Mouse (Mus musculus) CD4-positive, CD25-positive, alpha-beta regulatory T cell, adult 4 months (primary cell): ENCODE measurements around the gene Slc45a3. TPM values are rescaled to one million over a fixed set of nuclear protein-coding genes. Genes with fewer than 3 reads are reported as not detected.

Source experiments
- ATAC-seq: one replicate; pipeline ENCODE4 v1.8.0; 2017
- polyA plus RNA-seq, 2 experiments: library from polyadenylated mRNA; unstranded; fragments of 100-300 nt; shearing (Covaris generic); gene quantifications; one replicate each; pipeline ENCODE4 v1.2.1; 2017

The Slc45a3 gene
- polyA plus RNA-seq, 2 experiments from 2014 or later = 0.26 to 0.49 TPM

GRCm38 (mm10) chr1:131965818-131966217, 3.1 kb downstream of the Slc45a3 start:
- no peak for ATAC-seq

GRCm38 (mm10) chr1:131967336-131967735, 4.6 kb downstream of the Slc45a3 start:
- no peak for ATAC-seq

GRCm38 (mm10) chr1:131968556-131968955, 5.8 kb downstream of the Slc45a3 start:
- ATAC-seq = no peak

- no peak for ATAC-seq
These were observed 6.2 kb downstream of the Slc45a3 start for GRCm38 (mm10) chr1:131968983-131969382.

GRCm38 (mm10) chr1:131969825-131970224, 7.1 kb downstream of the Slc45a3 start:
- no peak for ATAC-seq

GRCm38 (mm10) chr1:131970322-131970660, 7.5 kb downstream of the Slc45a3 start:
- no peak for ATAC-seq

GRCm38 (mm10) chr1:131970661-131971520, 8.1 kb downstream of the Slc45a3 start:
- no peak for ATAC-seq

- no peak for ATAC-seq
These were observed 9.2 kb downstream of the Slc45a3 start for GRCm38 (mm10) chr1:131971771-131972497.

GRCm38 (mm10) chr1:131972498-131973334, 9.9 kb downstream of the Slc45a3 start:
- ATAC-seq = no peak

GRCm38 (mm10) chr1:131973991-131974390, 11.2 kb downstream of the Slc45a3 start:
- no peak for ATAC-seq

GRCm38 (mm10) chr1:131976886-131977285, 14.1 kb downstream of the Slc45a3 start:
- ATAC-seq = no peak

GRCm38 (mm10) chr1:131980471-131980870, 17.7 kb downstream of the Slc45a3 start:
- no peak for ATAC-seq

GRCm38 (mm10) chr1:131981378-131982013, 18.7 kb downstream of the Slc45a3 start:
- ATAC-seq = peak; percentile 68

- peak; percentile 92 for ATAC-seq
These were observed 20.1 kb downstream of the Slc45a3 start for GRCm38 (mm10) chr1:131982907-131983306.

- ATAC-seq = no peak
These were observed 21.0 kb downstream of the Slc45a3 start for GRCm38 (mm10) chr1:131983806-131984205.

- no peak for ATAC-seq
These were observed 24.7 kb downstream of the Slc45a3 start for GRCm38 (mm10) chr1:131987432-131987831.

- ATAC-seq = no peak
These were observed 26.7 kb downstream of the Slc45a3 start for GRCm38 (mm10) chr1:131989476-131989875.

GRCm38 (mm10) chr1:131990083-131990760, 27.5 kb downstream of the Slc45a3 start:
- ATAC-seq = no peak

- ATAC-seq = no peak
These were observed 29.8 kb downstream of the Slc45a3 start for GRCm38 (mm10) chr1:131992561-131993001.

- no peak for ATAC-seq
These were observed 30.6 kb downstream of the Slc45a3 start for GRCm38 (mm10) chr1:131993169-131994040.

GRCm38 (mm10) chr1:131995062-131995461, 32.3 kb downstream of the Slc45a3 start:
- ATAC-seq = peak; percentile 74
